Mouse (Mus musculus) gastrocnemius, postnatal 36 days (tissue): ENCODE measurements around the gene Lamp2. TPM values are rescaled to one million over a fixed set of nuclear protein-coding genes. Genes with fewer than 3 reads are reported as not detected.
"Not testable (repeated sequence)": the region's sequence is repeated elsewhere in the genome, so short reads cannot be mapped to it uniquely, and the experiment has no call there.

Experiments used
- DNase-seq, 2 experiments: peaks; one replicate each; pipeline ENCODE4 v3.0.0; 2022
- intact Hi-C: fragments of 180-260 bp; cut with DNase I; formaldehyde crosslinking; loops from one replicate; pipeline ENCODE4 v1.15.1; 2025
- total RNA-seq, 2 experiments: library from RNA; stranded (reverse); gene quantifications; 2 replicates each; pipeline ENCODE4 v1.2.3; 2021

Gene Lamp2
- total RNA-seq, 2 experiments from 2014 or later: 58.2 to 66.6 TPM

GRCm38 (mm10) chrX:38438147-38438791 is 18.0 kb downstream of the Lamp2 start:
- peak; percentile 57 to 60 for DNase-seq
- intact Hi-C loops: loop anchor here (5.0 to 10.0 kb wide), 2 partner anchors 103 to 186 kb away; partner anchors contain the start of gene Tmem255a

- no peak for DNase-seq
- intact Hi-C loops: no loop called here
Observed at GRCm38 (mm10) chrX:38429455-38429854, 26.8 kb downstream of the Lamp2 start.

GRCm38 (mm10) chrX:38428818-38429440 is 27.3 kb downstream of the Lamp2 start:
- no peak for DNase-seq
- intact Hi-C loops: no loop called here

- no peak for DNase-seq
- intact Hi-C loops: no loop called here
Observed at GRCm38 (mm10) chrX:38426043-38426442, 30.2 kb downstream of the Lamp2 start.

- intact Hi-C loops: no loop called here
- no peak for DNase-seq
Observed at GRCm38 (mm10) chrX:38423096-38423495, 33.2 kb downstream of the Lamp2 start.

GRCm38 (mm10) chrX:38422396-38422795 is 33.9 kb downstream of the Lamp2 start:
- no peak for DNase-seq
- intact Hi-C loops: no loop called here

GRCm38 (mm10) chrX:38403879-38404278 is 52.4 kb downstream of the Lamp2 start:
- no peak for DNase-seq
- intact Hi-C loops: no loop called here

GRCm38 (mm10) chrX:38402981-38403380 is 53.3 kb downstream of the Lamp2 start:
- DNase-seq: no peak
- intact Hi-C loops: no loop called here

GRCm38 (mm10) chrX:38402004-38402403 is 54.2 kb downstream of the Lamp2 start:
- DNase-seq: no peak
- intact Hi-C loops: no loop called here

GRCm38 (mm10) chrX:38400616-38401015 is 55.6 kb downstream of the Lamp2 start:
- no peak for DNase-seq
- intact Hi-C loops: no loop called here

- no peak for DNase-seq
- intact Hi-C loops: no loop called here
Observed at GRCm38 (mm10) chrX:38399671-38400070, 56.6 kb downstream of the Lamp2 start.

- intact Hi-C loops, DNase-seq: not testable (repeated sequence)
Observed at GRCm38 (mm10) chrX:38373169-38373568, 83.1 kb downstream of the Lamp2 start.

- intact Hi-C loops, DNase-seq: not testable (repeated sequence)
Observed at GRCm38 (mm10) chrX:38364621-38365020, 91.6 kb downstream of the Lamp2 start.

GRCm38 (mm10) chrX:38362016-38362415 is 94.2 kb downstream of the Lamp2 start:
- no peak for DNase-seq
- intact Hi-C loops: no loop called here

Other genes starting within 250 kb of the Lamp2 start
- under 1 TPM; 0.17 to 0.38 TPM for gene Tmem255a, start 204.0 kb downstream of the Lamp2 start, total RNA-seq
- 1 to 10 TPM; 3.0 to 4.7 TPM for gene Atp1b4, start 140.3 kb downstream of the Lamp2 start, total RNA-seq
- gene Cul4b, start 119.7 kb upstream of the Lamp2 start, total RNA-seq: 1 to 10 TPM; 9.1 to 9.3 TPM
- gene Mcts1, start 144.1 kb upstream of the Lamp2 start, total RNA-seq: 10 to 100 TPM; 43.0 to 43.9 TPM
- 1 to 10 TPM; 8.7 to 9.6 TPM for gene C1galt1c1, start 178.6 kb upstream of the Lamp2 start, total RNA-seq